Mouse (Mus musculus) layer of hippocampus, postnatal 10 days (tissue): Measurements from ENCODE around the gene Socs3. TPM values are rescaled to one million over a fixed set of nuclear protein-coding genes. Genes with fewer than 3 reads are reported as not detected.

ENCODE experiments used
- DNase-seq, 2 experiments: peaks; one replicate each; pipeline ENCODE4 v3.0.0; 2021; ENCODE audit warnings: low spot score in 2 of 2
- total RNA-seq, 2 experiments: library from RNA; stranded (reverse); gene quantifications; 2 replicates each; pipeline ENCODE4 v1.2.3; 2021

Gene Socs3
- total RNA-seq, 2 experiments from 2014 or later = 2.3 to 2.8 TPM

- DNase-seq = no peak
These were observed 25.8 kb upstream of the Socs3 start for GRCm38 (mm10) chr11:117995661-117996060.

DNA sequence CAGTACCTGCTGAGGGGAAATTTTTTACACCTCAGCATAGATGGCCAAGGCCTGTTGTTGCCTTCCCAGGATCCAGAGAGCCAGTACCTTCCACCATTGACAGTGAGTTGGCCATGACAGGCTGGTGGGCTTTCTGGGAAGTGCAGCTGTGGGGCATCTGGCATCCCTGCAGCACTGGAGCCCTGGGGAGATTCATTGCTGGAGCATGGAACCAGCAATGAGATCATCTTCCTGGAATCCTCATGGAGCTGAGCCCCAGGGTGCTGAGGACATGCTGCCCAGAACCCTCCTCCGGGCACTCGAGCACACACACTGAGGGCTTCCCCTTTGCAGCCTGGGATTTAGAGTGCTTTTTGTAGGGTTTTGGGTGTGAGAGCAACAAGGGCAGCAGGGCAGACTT, 25.4 kb upstream of the Socs3 start:
- no peak for DNase-seq

GRCm38 (mm10) chr11:117994250-117995057, 24.6 kb upstream of the Socs3 start:
- DNase-seq = no peak

DNA sequence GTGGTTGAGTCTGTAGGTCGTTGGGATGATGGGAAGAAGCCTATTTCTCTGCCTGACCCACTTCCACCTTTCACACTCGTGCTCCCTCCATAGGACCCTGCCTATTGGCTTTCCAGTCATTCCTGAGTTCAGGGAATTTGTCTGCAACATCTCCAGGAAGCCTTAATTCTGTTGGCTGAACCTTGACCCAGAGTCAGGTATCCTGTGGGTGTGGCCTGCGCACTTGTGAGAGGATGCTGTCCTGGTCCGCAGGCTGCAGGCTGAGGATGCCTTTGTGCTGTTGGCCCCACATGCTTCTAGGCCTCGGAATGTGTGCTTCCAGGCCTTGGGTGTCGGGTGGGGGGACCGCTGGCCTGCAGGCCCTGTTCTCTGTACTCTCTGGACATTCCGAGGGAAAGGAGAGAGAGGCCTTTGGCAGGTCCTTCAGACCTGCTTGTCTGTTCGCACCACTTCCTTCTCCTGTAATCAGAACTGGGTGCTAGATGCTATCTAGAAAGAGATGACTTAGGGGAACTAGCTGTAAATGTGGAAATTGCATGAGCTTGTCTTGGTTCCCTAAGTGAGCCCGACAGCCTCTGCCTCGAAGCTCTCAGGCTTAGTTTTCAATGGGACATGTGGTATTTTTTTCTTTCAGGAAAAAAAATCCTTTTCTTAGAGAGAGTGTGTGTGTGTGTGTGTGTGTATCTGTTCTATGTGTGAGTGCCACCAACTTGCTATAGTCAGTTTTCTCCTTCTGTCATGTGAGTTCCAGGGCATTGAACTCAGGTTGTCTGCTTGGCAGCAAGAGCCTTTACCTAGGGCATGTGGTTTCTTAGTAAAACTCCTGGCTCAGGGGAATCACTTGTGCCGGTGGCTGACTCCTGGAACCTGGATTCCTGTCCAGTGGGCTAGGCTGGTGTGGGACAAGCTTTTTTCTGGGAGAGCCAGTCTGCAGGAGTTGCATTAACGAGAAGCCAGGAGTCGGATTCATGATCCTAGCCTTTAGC, 23.6 kb upstream of the Socs3 start:
- no peak for DNase-seq

GRCm38 (mm10) chr11:117991502-117992470, 21.9 kb upstream of the Socs3 start:
- DNase-seq = no peak

DNA sequence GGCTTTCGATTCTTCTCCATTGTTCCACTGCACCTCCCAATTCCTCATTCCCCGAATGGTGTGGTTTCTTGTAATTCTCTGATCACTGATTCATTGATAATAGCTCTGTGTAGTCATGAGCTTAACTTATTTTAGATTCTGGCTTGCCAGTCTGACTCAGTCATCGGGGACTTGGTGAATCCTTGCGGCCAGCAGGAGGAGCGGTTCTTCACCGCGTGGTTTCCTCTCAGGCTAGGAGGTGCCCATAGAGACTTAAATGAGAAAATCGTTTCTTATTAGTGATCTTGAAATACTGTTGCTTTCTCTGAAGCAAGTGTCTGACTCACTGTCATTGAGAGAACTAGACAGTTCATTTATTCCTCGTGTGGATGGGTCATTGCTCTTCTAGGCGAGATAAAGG, 20.1 kb upstream of the Socs3 start:
- no peak for DNase-seq

DNA sequence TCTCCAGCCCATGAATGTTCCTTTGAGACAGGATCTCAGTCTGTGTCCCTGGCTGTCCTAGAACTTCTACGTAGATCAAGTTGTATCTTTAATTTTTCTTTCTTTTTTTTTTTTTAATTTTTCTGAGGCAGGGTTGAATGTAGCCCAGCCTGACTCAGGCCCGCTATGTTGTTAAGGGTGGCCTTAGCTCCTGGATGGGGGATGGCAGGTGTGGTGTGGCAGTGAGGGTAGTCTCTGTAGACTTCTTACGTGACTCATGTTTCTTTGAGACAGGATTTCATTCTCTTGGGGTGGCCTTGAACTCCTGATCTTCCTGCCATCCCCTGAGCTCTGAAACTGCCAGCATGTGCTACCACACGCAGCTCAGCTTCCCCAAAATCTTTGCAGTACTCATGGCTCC, 19.4 kb upstream of the Socs3 start:
- DNase-seq = no peak

DNA sequence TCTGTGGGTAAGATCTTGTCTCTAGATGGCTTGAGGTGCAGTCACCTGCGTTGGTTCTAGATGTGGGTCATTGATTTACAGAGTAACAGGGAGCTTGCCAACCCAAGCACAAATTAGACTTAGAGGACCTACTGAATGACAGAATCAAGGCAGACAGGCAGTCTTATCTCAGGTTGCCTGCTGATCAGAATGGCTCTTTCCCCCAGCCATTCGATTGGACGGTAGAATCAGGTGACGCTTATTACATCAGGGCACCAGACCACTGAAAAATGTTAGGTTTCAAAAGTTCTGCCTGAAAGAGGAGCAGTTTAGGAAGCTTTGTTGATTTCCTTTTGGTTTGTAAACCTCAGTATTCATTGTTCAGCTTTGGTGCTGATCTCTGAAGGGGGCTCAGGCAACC, 18.1 kb upstream of the Socs3 start:
- DNase-seq = no peak

- DNase-seq = no peak
These were observed 17.2 kb upstream of the Socs3 start for GRCm38 (mm10) chr11:117987032-117987451.

DNA sequence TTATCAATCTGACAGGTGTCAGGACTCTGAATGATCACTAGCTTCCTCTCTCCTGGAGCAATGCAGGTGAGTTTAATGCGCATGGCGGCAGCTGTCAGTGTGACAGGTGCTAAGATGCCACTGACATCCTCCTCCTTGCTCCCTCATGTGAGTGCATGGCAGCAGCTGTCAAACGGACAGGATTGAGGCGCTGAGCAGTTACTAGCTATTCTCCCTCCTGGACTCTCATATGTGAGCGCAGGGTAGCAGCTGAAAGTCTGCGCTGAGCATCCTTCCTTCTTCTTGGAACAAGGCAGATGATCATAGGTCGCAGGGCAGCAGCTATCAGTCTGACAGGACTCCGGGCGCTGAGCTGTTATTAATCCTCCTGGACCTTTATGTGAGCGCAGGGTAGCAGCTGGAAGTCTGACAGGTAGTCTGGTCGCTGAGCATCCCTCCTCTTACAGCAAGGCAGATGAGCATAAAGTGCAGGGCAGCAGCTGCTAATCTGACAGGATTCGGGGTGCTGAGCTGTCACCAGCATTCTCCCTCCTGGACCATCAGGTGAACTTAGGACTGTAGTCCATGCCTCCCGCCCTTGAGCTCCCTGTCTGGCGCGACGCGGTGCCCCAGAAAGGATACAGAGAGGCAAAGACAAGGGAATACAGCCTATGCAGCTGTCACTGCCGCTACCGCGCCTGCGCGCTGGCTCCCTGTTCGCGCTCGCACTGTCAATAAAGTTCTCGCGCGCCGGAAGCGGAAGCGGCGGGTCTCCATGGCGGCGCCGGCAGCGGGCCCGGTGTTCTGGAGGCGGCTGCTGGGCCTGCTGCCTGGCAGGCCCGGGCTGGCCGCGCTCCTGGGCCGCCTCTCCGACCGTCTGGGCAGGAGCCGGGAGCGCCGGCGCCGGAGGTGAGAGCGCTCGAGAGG, 16.5 kb upstream of the Socs3 start, which contains the start of gene Pgs1:
Gene Pgs1 (plus strand): TSS at position 167 of the 906 bp plus-strand sequence.
- DNase-seq = peak; percentile 91 to 95

GRCm38 (mm10) chr11:117983770-117984169, 13.9 kb upstream of the Socs3 start:
- no peak for DNase-seq

DNA sequence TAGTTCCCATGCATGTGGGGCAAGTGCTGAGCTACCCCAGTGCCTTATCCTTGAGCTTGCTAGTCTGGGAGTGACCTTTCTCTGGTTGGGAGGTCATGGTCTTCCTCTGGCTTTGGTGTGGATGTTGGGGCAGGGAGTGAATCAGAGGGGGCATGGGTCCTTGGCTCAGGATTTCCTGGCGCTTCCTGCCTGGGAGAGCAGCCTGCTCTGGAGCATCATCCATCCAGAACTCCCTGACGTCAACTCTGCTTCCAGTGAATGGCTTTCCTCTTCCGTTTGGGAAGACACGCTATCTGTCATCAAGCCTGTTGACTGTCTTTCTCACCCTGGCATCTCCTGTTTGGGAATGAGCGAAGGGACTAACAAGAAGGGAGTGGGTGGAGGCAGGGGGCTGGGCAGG, 12.6 kb upstream of the Socs3 start:
- no peak for DNase-seq

DNA sequence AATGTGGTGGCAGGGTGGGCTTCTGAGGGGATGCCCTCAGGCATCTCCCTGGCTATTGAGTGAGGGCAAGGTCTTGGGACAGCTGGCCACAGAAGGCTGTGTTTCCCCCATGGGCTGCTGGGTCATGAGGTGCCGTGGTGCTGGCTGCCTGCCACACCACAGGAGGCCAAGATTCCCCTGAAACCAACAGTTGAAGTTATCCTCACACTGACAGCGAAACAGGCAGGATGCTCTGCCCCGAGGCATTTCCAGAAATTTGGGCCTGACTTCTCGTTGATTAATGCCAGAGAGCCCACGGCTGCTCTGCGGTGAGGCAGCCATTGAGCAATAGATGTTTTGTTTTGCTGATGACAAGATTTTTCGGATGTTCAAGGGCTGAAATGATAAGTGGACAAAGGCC, 9.5 kb upstream of the Socs3 start:
- DNase-seq = no peak

DNA sequence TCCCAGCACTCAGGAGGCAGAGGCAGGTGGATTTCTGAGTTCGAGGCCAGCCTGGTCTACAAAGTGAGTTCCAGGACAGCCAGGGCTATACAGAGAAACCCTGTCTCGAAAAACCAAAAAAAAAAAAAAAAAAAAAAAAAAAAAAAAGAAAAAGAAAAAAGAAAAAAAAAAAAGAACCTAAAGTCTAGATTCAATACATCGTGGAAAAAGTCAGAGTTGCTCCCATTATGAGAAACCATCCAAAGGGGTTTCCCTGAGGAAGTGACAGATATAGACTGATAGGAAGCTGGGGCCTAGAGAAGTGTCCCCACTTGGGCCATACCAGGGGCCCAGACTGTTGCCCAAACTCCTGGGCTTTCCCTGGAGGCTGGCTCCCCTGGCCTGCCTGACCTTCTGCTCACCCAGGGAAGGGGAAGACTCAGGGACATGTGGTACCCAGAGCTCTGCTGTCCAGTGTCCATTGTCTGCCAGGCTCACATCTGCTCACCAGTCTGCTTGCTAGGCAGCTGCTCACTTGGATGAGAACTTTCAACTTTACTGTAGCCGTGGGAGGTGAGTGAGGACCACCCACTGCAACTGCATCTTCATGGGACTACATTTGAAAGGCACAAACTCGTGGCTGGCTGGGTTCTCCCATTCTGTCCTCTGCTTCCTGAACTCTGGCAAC, 8.0 kb upstream of the Socs3 start:
- no peak for DNase-seq

GRCm38 (mm10) chr11:117976081-117976582, 6.3 kb upstream of the Socs3 start:
- peak; percentile 67 to 70 for DNase-seq

DNA sequence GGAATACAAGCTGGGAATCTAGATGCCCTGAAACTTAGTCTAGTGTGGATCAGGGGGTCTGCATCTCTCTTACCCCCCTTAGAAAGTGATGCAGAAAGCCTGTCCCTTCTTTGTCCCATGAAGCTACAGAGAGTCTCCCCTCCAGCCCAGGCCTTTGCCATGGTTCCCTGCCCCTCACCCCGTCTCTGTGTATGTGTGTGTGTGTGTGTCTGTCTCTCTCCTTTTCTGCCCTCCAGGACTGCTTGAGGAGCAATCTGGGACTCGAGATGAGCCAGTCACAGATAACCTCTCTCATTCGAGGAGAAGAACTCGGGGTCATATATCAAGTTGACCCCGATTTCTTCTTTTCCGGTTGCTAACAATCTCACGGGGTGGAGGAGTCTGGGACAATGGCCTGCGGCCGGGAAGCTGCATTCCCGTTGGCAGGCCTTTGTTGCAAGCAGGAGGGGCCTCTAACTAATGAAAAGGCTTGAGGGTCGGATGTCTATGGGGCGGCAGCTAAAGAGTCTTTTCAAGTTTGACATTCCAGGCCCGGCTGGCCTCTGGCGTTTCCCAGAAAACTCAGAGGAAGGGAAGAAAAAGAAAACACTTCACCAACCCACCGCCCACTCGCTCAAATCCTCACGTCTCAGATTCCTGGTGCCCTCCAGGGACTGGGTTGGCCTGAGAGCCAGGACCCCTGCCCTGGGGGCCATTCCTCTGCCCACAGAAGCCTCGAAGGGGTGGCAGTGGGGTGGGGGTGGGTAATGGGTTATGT, 5.5 kb upstream of the Socs3 start:
- DNase-seq = no peak

- DNase-seq = no peak
These were observed 4.7 kb upstream of the Socs3 start for GRCm38 (mm10) chr11:117974327-117975125.
